Mouse (Mus musculus) right cerebral cortex, postnatal 4 days (tissue): ENCODE measurements around the gene Gm30083.

Experiments used
- DNase-seq: peaks from one replicate; pipeline ENCODE4 v3.0.0-alpha.2; 2022

Gm30083 gene

DNA sequence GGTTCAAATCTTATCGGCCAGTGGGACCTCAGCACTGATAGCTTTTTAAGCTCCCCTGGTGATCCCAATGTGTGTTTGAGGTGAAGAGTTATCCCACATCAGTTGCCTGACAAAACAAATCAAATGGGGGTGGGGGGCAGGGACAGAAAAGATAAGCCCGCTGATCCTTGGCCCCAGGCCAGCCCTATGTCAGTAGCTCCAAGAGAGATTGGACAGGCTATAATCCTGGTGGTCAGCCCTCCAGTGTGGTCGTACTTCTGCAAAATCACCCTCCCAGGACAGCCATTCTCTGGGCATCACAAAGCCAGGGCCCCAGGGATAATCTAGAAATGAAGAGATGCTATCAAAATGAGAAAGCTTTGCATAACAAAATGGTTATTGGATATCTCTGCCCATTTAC lies 56.1 kb downstream of the Gm30083 start:
- no peak for DNase-seq

DNA sequence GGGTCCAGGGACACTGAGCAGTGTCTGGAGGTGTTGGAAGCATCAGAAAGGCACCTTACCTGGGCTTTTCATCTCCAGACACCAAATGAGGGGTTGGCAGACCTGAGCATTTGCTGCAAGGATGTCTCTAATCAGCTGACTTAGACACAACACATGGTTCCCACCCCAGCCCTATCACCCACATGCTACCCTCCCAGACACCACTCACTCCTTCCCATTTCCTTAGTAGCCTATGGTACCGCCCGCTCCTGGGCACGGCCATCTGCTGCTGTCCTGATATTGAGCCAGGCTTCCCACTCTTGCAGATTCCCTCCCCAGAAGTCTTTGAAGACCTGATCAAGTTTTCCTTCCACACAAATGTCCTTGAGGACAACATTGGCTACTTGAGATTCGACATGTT lies 56.8 kb downstream of the Gm30083 start:
- DNase-seq, result no peak

DNA sequence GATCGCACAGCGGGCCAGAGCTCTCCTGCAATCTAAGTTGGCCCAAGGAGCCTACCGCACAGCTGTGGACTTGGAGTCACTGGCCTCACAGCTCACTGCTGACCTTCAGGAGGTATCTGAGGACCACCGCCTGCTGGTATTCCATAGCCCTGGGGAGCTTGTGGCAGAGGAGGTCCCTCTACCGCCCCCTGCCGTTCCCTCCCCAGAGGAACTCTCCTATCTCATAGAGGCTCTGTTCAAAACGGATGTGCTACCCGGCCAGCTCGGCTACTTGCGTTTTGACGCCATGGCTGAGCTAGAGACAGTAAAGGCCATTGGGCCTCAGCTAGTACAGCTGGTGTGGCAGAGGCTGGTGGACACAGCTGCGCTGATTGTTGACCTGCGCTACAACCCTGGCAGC lies 58.9 kb downstream of the Gm30083 start:
- DNase-seq, result no peak

DNA sequence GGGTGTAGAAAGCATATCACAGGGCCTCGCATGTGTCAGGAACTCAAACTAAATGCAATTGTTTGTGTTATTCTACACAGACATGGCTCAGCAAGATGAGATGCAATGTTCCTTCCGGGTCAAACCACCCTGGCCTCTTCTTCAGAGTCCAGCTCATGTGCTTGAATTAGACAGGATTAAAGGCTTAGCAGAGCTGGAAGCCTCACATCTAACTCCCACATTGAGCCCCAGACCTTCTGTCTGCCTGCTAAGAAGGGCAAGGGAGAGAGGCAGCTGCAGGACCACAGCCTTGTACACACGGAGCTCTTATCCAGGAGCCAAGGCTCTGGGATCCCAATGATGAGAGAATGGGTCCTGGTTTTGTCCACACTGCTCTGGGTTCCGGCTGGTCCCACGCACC lies 61.2 kb downstream of the Gm30083 start, which contains the start of gene Rbp3:
Rbp3 (plus strand) TSS at position 243 of the 400 bp plus-strand sequence.
- DNase-seq, result no peak

DNA sequence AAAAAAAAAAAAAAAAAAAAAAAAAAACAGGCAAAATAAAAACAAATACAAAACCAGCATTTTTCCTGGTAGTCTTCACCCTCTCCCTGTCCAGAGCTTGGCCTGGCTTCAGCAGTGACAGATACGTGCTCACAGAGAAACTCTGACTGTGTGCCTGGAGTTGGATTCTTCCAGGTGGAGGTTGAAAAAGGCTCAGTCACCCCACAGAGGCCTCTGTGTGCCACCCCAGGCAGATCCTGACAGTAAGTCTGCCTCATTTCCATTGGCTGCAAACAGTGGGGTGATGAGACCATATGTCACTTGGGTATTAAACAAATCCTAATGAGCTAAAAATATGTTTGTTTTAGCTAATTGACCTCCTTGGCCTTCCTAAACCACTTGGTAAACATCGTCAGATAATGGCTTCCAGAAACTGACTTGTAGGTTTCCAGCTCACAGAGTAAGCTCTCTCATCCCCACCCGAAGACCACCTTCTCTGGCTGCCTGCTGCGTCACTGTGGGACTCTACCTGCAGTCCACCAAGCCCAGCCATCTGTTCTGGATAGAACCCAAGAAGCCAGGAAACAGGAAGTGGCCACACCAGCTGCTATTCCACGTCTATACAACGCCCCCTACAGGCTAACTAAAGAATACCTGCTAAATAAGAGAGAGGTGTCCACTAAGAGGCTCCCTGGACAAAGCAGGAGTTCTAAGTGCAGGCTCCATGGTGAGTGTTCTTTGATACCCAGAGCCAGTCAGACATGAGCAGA lies 62.6 kb downstream of the Gm30083 start:
- DNase-seq, result no peak

DNA sequence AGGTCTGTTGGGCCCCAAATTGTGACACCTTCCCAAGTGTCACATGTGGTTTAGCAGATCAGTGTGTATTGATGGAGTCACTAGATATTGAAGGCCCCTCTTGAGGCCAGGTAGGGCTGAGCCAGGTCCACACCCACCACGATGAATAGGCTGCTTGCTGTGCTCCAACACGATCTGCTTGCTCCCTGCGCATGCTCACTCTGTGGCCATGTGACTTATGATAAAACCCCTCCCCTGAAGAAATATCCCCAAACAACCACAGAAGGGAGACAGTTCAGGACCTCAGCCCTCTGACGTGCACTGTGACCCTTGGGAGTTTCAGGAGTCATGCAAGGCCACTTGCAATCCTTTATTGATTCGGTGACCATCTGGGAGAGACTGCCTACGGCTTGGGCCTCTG lies 68.9 kb downstream of the Gm30083 start:
- DNase-seq, result no peak

DNA sequence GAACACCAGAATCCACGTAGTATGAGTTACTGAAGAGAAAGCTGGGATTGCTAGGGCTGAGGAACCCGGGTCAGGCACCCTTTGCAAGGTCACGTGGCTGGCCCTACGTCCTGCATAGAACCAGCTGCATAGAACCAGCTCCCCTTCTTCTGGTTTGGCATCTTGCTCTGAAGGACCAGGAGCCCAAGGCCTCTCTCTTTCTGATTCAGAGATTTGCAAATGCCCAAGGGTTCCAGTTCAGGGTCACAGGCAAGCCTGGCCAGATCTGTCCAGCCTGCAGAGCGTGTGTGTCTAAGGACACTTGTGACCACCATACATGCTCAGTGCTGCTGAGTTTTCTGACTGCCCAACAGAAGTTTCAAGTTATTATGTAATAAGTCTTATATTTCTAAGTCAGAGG lies 72.8 kb downstream of the Gm30083 start:
- no peak for DNase-seq

DNA sequence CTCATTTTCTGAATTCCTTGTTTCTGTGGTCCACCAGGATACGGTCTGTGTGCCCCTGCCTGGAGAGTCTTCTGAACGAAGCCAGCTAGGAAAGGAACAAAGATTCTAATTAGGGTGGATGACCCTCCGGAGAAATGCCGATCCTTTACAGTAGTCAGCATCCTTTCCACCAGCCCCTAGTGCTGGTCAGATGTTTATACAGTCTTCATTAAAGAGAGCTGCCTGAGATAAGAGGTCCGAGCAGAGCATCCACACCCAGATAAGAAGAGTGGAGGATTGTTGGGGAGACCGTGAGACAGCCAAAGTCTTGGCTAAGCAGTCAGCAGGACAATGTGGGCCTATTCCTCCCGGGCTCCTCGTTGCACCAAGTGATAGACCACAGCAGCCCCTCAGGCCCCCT lies 74.2 kb downstream of the Gm30083 start, which contains the start of gene Gdf2:
Gdf2 (plus strand) TSS at position 301 of the 400 bp plus-strand sequence.
- no peak for DNase-seq

DNA sequence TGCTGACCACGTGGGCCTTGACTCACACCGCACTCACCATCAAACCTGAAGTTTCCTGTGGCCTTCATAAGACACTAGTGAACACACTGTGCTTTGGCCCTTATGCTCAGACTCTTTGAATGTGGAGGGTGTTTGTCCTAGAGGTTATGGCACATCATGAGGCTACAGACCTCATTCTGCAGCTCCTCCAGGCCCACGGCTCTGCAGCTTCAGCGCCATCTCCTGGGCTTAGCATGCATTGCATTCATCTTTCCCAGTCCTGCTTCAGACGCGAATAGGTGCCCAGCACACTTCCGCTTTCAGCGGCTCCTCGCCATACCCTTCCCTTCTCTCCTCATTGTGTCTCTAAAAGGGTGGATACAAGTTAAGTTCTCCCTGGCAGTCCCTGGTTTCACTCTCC lies 75.9 kb downstream of the Gm30083 start:
- DNase-seq, result peak; percentile 84
